Mouse (Mus musculus): ENCODE data around the gene Alpk1.

The Alpk1 gene

DNA sequence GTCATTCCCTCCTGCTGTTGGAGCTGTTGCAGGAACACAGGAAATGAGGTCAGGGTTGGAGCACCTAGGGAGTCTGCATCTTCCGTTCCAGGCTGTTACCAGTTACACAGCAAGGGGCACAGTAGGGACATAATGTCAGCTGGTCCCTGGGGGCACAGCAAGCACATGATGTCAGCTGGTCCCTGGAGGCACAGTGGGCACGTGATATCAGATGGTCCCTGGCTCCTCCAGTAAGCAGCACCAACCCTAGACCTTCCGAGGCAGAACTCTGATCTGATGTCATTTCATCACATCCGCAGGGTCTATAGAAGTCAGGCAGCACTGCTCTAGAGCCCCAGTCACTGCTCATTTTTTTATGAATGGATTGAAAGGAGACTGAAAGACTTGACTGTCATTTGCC lies 89.1 kb downstream of the Alpk1 start:
- no peak for DNase-seq

DNA sequence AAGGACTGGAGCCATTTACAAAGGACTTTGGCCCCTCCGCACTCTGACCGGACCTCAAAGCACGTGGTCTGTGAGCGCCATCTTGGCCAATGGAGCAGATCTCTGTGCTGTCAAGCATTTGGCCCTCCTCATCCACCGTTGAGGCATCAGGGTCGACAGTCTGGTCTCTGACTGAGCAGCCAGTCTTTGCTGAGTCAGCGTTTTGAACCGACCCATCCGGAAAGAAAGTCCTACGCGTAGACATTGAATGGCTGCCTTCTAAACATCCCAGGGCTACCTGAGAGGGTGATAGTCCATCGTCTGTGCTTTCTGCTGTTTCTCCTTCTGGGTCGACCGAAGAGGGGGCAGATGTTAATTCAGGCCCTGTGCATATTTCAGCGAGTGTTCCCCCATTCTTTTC lies 100.6 kb downstream of the Alpk1 start:
- DNase-seq: no peak

DNA sequence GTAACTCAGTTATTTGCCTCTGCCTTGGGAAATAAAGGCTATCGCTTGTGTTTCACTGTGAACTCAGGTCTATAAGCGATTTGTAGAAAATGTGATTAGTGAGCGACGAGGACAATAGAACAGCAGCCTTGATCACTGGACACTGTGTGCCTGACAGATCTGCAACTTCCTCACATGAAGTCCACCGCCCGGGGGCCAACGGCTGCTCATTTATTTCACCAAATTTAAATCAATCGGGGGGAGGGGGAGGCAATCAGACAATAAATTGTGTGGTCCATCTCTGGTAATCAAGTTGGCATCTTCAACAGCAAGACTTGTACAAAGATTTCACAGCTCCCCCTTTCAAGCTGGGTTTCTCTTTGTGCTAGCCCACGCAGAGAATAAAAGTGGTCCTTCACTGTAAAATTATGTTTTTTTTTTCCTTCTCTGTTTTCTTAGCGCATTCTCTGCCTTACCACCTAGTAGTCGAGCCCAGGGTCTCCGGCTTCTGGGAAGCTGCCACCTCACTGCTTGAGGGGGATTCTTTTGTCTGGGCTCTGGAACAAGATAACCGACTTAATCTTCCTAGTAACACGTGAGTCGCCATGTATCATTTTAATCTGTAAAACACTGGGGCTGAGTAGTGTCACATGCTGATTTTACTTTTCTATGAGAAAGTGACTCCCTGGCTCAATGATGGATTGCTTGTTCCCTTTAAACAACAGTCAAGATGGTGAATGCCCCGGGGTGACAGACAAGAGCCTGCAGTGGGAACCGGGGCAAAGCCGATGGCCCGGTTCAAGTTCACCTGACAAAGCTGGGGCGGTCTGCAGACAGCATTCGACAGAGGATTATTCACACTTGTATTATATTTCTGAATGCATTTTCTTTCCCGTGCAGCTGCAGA lies 118.4 kb downstream of the Alpk1 start:
- DNase-seq: no peak

DNA sequence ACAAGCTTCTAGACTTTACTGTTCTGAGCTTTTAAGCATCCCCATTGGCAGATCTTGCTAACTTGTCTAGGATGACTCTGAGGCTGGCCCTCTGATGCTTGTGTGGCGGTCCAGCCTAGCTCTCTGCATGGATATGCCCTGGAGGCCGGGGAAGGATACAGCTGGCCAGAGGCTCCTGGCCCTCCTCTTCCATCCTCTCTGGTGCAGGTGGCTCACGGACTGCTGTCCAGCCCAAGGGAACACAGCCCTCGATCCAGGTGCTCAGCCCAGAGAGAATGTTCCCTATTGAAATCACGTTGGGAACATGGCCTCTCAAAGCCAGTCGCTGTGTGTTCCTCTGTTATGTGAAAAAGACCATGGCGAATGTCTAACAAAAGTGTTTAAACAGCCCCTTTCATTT lies 119.6 kb downstream of the Alpk1 start:
- no peak for DNase-seq

DNA sequence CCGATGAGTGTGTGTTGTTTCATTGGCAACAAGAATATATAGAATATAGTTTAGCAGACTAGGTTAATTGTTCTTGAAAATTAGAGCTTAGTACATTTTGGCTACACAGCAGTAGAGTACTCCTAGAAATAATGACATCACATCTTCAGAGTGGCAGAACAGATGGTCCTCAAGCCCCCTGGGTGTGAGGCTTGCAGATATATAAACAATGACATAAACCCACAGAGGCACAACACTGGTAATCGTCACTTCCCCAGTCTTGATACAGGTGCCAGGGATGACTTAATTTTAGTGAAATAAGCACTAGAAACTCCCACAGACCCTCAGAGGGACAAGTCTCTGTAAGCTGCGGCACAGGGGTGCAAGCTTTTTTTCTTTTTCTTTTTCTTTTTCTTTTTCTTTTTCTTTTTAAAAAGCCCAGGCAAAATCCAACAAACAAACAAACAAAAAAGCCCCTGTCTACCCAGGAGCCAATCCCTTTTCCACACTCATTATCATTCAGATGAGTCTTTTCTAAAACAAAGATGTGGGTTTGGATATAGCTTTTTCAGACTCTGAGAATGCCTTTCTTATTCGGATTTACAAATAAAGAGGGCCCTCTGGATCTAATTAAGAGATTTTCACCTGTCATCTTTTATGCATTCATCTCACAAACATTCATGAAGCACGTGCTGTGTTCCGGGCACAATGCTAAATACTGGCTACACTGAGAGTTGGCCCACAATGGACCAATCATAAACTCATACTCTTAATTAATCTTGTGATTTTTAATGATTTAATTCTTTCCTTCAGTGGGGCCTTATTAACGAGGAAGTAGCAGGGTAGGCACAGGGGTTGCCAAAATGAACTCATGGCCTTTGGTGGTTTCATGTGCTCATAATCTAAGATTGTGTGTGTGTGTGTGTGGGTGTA lies 128.3 kb downstream of the Alpk1 start:
- no peak for DNase-seq

DNA sequence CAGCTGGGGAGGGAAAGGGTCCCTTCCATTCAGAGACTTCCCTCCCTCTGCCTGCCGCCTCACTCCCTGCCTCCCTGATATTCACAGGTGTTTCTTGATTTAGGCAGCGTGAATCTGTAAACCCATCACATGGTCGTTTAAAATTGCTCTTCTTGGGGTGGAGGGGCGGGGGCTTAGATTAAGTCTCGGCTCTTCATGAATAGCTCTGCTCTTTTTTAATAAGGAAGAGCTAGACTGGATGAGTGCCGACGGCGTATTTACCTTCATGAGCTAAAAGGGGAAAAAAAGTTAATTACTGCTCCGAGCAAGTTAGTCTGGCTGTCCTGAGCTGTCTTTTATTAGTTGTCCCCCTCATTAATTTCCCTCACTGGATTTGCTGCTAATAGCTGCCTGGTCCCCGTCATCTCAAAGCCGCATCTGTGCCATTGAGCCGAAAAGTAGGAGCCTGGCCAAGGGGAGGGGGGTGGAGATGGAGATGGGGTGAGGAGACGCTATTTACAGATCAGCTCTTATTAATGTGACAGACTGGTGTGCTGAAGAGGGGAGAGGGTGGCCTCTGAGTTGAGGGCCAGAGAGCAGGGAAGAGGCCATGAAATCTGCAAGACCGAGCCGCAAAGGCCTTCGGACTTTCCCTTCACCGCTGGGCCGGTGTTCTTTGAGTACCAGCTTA lies 134.0 kb downstream of the Alpk1 start:
- DNase-seq: no peak

DNA sequence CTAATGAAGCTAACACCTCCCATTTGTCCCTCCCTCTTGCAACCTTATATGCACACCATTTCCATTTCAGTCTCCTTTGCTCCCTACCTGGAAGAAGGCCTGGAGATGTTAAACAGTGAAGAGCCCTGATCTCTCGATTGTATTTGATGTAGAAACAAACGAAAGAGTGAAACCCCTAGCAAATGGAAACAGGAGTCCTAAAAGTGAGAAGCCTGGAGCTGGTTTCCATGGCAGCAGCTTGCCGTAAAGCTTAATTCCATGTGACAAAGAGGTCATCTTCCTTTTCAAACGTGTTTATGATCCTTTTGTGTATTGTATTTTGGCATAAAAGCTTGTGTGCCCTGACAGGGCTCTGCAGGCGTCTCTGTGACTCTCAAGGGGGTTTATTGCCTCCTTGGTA lies 138.1 kb downstream of the Alpk1 start:
- DNase-seq: no peak

DNA sequence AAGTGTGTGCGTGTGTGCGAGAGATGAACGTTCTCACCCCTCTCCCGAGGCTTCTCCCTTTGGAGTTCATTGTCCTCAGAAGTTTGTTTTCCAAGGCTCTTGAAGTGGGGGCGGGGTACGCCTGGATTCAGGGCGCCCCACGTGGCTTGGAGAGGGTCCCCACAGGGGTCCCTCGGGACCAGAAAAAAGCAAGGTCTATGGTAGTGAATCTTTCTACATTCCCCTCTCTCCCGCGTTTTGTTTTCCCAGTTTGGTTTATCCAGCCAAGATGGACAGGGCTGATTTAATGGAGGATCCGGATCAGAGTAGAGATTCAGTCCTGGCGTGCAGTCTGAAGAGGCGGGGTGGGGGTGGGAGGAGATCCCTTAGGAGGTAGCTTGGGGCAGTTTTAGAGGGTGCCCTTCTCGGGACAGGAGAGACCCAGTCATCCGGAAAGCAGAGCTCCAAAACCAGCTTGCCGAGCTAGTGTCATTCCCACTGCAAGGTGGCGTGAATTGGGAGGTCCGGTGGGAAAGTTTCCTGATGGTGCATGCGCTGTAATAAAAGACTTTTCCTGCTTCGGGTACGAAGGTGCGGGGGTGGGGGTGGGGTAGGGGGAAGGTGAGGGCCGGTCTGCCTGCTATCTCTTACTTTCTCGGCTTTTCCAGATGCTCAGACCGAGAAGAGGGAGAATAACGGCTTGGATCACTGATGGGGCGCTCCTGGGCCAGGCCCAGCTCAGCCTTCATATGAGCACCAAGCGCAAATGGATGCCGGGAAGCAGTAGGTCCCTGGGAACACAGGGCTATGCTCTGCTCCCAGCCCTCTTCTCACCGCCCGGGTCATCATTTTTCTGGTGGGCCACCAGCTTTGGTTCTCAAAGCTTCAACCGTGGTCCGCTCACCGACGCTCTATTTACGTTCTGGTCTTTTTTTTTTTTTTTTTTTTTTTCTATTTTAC lies 139.3 kb downstream of the Alpk1 start:
- DNase-seq: no peak

DNA sequence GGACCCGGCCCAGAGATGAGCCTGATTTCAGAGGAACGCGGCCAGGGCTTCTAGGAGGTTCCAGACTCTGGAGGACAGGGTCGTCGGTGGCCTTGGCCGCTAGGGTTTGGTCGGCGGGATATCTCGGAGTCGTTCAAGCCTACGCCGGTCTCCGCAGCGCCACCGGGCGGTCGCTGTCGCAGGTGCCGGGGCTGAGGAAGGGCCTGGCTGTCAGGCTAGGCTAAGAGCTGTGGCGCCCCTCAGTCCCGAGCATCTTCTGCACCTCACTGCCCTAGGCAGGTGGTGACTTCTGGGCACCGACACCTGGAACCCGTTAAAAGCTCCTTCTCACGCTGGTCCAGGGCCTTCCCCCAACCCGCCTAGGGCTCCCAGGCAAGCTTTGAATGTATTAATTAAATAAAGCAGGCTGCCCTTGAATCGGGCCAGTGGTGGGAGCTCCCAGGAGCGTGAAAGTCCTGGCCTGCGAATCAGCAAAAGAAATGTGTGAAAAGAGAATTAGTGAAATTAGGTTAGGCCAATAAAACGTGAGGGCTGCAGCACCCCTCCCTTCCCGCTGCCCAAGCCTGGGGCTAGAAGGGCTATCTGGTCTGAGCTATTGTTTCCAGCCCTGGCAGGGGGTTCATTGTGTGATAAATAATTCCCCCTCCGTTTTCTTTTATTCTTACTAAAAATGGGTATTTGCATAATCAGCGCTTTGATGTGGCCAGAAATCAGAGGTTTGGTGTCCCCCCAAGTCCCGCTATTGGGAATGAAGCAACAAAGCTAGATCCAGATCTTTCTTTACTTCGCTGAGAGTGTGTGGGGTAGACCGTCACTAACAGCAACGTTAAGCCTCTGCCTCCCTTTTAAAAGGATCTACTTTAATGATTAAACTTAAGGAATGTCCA lies 140.2 kb downstream of the Alpk1 start:
- peak; percentile 51 to 80 for DNase-seq

DNA sequence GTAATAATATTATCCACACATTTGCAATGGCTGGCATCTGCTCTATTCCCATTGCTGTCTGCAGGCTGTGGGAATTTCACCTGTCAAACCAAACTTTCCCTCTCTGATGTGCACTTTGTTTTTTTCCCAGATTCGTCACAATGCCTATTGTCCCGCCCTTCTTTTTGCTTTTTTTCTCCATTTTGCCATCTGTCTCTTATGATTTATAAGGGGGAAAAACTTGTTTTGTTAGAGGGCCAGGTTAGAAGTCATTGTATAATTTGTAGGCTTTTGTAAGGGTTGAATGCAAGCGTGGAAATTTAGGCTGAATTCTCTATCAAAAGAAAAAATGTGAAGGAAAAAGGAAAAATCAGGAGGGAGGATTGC lies 145.4 kb downstream of the Alpk1 start:
- no peak for DNase-seq

DNA sequence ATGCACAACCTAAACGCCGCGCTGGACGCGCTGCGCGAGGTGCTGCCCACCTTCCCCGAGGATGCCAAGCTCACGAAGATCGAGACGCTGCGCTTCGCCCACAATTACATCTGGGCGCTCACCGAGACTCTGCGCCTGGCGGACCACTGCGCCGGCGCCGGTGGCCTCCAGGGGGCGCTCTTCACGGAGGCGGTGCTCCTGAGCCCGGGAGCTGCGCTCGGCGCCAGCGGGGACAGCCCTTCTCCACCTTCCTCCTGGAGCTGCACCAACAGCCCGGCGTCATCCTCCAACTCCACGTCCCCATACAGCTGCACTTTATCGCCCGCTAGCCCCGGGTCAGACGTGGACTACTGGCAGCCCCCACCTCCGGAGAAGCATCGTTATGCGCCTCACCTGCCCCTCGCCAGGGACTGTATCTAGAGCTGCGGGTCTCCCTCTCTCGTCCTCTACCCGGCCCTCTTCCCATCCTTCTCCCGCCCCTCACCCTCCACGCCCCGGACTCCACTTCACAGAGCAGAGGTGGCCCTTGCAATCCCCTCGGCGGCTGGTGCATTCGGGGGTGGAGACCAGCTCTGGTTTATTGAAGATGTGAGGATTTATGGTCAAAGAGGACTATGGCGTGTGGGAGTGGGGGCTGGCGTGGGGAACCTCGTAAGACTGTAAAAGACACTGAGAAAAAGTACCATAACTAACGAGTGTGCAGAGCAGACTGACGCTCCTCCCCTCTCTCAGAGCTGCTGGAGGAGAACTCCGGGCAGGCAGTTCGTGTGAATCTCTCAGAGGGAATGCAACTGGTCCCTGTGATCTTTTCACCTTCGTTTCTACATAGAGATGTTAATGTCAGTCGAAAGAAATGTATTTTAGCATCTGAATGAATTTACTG lies 146.0 kb downstream of the Alpk1 start:
- peak; percentile 82 to 85 for DNase-seq

DNA sequence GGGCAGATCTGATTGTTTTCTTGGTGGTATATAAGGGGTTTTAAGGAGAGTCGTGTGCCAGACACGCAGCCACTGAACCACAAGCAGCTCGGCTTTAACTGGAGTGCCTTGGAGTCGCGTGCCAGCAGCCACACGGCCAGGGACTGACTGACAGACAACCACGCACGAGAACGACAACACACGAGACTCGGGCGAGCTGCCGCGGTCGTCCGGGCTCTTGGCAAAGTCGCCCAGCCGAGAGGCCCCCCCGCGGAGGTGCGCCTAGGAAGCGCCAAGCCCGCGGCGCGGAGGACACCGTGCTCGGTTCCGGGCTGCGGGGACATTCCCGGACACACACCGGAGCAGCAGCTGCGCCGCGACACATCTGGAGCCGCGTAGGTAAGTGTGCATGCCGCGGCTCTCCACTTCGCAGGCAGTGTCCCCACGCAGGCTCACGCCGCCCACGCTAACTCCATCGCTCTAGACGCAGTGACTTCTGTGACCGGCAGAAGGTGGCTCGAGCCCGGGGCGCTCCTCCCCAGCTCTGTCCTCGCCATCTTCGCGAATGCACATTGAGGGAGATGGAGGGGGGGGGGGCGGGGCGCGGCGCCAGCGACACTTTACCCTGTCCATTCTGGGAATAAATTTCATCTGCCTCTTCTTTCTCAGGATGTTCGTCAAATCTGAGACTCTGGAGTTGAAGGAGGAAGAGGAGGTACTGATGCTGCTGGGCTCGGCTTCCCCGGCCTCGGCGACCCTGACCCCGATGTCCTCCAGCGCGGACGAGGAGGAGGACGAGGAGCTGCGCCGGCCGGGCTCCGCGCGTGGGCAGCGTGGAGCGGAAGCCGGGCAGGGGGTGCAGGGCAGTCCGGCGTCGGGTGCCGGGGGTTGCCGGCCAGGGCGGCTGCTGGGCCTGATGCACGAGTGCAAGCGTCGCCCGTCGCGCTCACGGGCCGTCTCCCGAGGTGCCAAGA lies 147.0 kb downstream of the Alpk1 start, which contains the start of gene Neurog2:
TSS of gene Neurog2 (plus strand) at position 56 of the 953 bp plus-strand sequence.
- peak; percentile 39 to 56 for DNase-seq

DNA sequence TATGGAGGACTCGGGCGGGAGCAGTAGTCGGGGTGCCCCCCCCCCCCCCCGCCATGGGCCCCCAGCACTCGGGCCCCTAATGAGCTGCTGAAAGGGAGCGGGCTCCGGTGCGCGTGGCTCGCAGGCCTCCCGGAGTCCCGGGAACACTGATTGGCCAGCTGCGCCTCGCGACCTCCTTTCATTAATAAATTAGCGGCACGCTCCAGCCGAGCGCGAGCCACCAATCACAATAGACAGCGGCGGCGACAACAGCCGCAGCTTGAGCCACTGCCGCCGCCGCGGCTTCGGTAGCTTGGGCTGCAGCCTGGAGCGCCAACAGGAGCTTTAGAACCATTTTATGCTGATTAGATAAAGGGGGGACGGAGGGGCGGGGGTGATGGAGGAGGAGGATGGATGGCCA lies 147.8 kb downstream of the Alpk1 start:
- peak; percentile 35 to 47 for DNase-seq

DNA sequence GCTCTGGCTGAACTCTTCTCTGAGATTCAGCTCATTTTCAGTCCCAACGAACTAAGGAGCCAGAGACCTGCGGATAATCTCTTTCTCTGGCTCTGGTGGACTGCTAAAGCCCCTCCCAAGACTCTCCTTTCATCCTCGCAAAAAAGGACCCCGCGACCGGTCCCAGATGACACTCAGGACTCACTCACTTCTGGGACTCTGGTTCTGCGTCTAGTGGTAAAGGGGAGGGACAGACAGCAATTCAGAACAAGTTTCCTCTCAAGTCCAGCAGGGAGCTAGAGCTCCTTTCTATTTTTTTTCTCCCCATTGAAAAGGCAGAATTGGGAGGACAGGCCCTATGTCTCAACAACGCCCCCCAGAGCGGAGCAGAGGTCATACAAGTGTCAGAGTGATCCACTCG lies 148.7 kb downstream of the Alpk1 start:
- DNase-seq: no peak

DNA sequence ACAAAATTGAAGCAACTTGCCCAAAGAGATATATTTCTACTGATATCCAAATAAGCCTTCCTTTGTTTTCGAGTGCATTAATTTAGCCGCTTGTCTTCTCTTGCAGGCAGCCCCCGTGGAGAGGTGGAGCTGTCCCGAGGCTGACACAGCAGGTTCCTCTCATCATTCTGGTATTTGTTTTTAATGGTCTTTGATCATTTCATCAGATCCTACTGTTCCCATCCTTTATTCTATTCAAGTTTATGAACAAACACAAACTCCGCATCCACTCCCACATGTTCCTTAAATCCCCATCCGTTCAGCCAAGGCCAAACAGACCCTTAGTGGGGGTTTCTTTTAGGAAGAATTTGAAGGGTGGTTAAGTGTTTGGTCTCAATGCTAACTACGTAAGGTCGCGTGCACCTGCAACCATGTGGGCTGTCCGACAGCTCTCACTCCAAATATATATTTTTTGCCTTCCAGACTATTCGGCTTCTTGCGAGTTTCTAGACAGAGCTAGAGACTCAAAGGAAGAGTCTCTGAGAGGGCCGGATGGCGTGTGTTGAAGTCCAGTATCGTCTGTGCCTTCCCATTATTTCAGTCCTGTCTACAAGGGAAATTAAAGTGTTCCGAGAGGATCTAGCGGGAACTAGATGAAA lies 149.5 kb downstream of the Alpk1 start:
- peak in 1 of 2 experiments; percentile 16 for DNase-seq

DNA sequence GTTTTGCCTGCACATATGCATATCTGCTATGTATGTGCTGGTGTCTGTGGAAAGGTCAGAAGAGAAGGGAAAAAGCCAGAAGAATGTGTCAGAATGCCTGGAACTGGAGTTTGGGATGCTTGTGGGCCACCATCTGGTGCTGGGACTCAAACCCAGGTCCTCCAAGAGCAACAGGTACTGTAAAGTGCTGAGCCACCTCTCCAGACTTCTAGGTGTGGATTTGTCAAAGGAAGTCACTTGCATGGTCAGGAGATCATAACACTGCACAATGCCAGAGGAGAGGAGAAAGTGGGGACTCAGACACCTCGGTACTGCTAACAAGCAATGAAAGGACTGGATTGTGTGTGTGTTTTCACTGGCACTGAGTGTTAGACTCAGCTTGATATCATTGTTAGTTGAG lies 150.1 kb downstream of the Alpk1 start:
- peak in 1 of 2 experiments; percentile 11 for DNase-seq

DNA sequence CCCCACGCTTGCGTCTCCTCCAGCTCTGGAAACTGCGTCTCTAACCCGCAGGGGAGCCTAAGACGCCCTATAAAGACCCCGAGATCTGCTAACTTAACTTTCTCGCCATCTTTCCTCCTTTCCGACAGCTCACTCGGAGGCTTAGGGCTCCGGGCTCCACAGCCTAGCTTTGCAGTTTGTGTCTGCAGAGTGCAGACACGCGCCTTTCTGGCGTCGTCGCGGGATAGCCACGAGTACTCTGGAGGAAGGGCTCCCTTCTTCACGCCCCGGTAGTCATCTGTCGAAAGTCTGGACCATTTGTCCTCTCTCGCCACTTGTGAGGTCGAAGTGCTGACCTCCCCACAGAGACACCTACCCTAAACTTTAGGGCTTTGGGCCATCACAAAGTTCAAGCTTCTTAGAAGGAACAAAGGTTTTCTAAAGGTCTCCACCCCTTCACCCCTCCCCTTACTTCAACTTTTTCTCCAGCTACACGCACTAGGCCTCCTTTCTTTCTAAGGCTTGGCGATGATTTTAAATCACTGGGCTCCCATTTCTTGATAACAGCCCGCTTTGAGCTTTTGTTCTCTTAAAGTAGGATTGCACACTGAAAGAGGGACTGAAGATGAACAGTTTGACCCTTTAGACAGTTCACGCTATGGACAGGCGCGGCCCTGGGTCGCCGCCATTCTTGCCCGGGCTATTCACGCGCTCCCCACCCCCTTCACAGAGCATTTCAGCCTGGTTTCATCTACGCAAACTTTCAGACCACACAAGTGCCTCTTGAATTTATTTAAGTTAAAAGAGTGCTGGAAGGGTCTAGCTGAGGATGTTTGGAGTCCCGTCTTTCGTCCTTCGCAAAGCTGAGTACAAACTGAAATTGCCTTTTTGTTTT lies 151.8 kb downstream of the Alpk1 start:
- peak in 1 of 2 experiments; percentile 13 for DNase-seq

All from cerebellum, postnatal 14 days (tissue).